Mouse (Mus musculus): ENCODE data around the gene Usp31. TPM values are rescaled to one million over a fixed set of nuclear protein-coding genes. Genes with fewer than 3 reads are reported as not detected.

The Usp31 gene
- polyA plus RNA-seq, 1 experiment from 2014 or later = 2.7 TPM

- no peak overlapping the region for H3K4me3 ChIP-seq
- H3K4me1 ChIP-seq = peaks cover 19% of the 10 kb centered on the region
- DNase-seq (ENCODE audit: extremely low spot score, low spot score) = no peak
- H3K27ac ChIP-seq = no peak overlapping the region
- no peaks in the 10 kb centered on the region for H3K27me3 ChIP-seq (ENCODE audit: poor library complexity, severe bottlenecking)
- peaks cover 18% of the 10 kb centered on the region for H3K36me3 ChIP-seq (replicated peaks)
- H3K9me3 ChIP-seq = no peaks in the 10 kb centered on the region
These were observed 7.8 kb downstream of the Usp31 start for GRCm38 (mm10) chr7:121699218-121699617.

- no peak for DNase-seq (ENCODE audit: extremely low spot score, low spot score)
- H3K27ac ChIP-seq = no peak overlapping the region
- H3K4me1 ChIP-seq = peaks cover 8% of the 10 kb centered on the region; the same call in 1 of the 2 replicates
- 70% methylated on average over 1 of the region's 1 CpGs for WGBS
- no peaks in the 10 kb centered on the region for H3K27me3 ChIP-seq (ENCODE audit: poor library complexity, severe bottlenecking)
- H3K36me3 ChIP-seq (replicated peaks) = 0 out of 2 replicates have a peak, but pooled peaks cover 7% of the 10 kb centered on the region
- no peaks in the 10 kb centered on the region for H3K9me3 ChIP-seq
- H3K4me3 ChIP-seq = no peak overlapping the region
These were observed 9.5 kb downstream of the Usp31 start for GRCm38 (mm10) chr7:121697574-121697973.

- H3K4me1 ChIP-seq = peaks cover 8% of the 10 kb centered on the region; the same call in 1 of the 2 replicates
- H3K9me3 ChIP-seq = no peaks in the 10 kb centered on the region
- 0 out of 2 replicates have a peak, but pooled peaks cover 3% of the 10 kb centered on the region for H3K36me3 ChIP-seq (replicated peaks)
- DNase-seq (ENCODE audit: extremely low spot score, low spot score) = no peak
- H3K4me3 ChIP-seq = no peak overlapping the region
- H3K27ac ChIP-seq = no peak overlapping the region
- H3K27me3 ChIP-seq (ENCODE audit: poor library complexity, severe bottlenecking) = no peaks in the 10 kb centered on the region
These were observed 9.9 kb downstream of the Usp31 start for GRCm38 (mm10) chr7:121697170-121697569.

- WGBS = 89% methylated on average over 2 of the region's 2 CpGs
- H3K9me3 ChIP-seq = no peaks in the 10 kb centered on the region
- DNase-seq (ENCODE audit: extremely low spot score, low spot score) = no peak
- no peaks in the 10 kb centered on the region for H3K4me1 ChIP-seq
- no peaks in the 10 kb centered on the region for H3K36me3 ChIP-seq (replicated peaks)
- H3K27ac ChIP-seq = no peak overlapping the region
- no peaks in the 10 kb centered on the region for H3K27me3 ChIP-seq (ENCODE audit: poor library complexity, severe bottlenecking)
- H3K4me3 ChIP-seq = no peak overlapping the region
These were observed 15.2 kb downstream of the Usp31 start for GRCm38 (mm10) chr7:121691803-121692202.

- Histone ChIP-seq H3K36me3 (replicated peaks) (peaks cover 4% of the 10 kb centered on the region; the same call in 1 of the 2 replicates), H3K9me3 (no peaks in the 10 kb centered on the region), H3K27ac (no peak overlapping the region), H3K4me1 (no peaks in the 10 kb centered on the region), H3K27me3 (ENCODE audit: poor library complexity, severe bottlenecking) (no peaks in the 10 kb centered on the region), H3K4me3 (no peak overlapping the region)
- no peak for DNase-seq (ENCODE audit: extremely low spot score, low spot score)
These were observed 17.7 kb downstream of the Usp31 start for GRCm38 (mm10) chr7:121689338-121689737.

- H3K4me1 ChIP-seq = no peaks in the 10 kb centered on the region
- H3K4me3 ChIP-seq = no peak overlapping the region
- no peaks in the 10 kb centered on the region for H3K27me3 ChIP-seq (ENCODE audit: poor library complexity, severe bottlenecking)
- DNase-seq (ENCODE audit: extremely low spot score, low spot score) = no peak
- H3K9me3 ChIP-seq = no peaks in the 10 kb centered on the region
- H3K36me3 ChIP-seq (replicated peaks) = peaks cover 4% of the 10 kb centered on the region; the same call in 1 of the 2 replicates
- WGBS = 89% methylated on average over 5 of the region's 5 CpGs
- no peak overlapping the region for H3K27ac ChIP-seq
These were observed 21.7 kb downstream of the Usp31 start for GRCm38 (mm10) chr7:121685140-121685984.

- peaks cover 23% of the 10 kb centered on the region for H3K36me3 ChIP-seq (replicated peaks)
- no peak overlapping the region for H3K27ac ChIP-seq
- no peaks in the 10 kb centered on the region for H3K4me1 ChIP-seq
- H3K27me3 ChIP-seq (ENCODE audit: poor library complexity, severe bottlenecking) = no peaks in the 10 kb centered on the region
- no peaks in the 10 kb centered on the region for H3K9me3 ChIP-seq
- no peak overlapping the region for H3K4me3 ChIP-seq
- DNase-seq (ENCODE audit: extremely low spot score, low spot score) = no peak
These were observed 25.9 kb downstream of the Usp31 start for GRCm38 (mm10) chr7:121681191-121681590.

GRCm38 (mm10) chr7:121677105-121677753 is 29.8 kb downstream of the Usp31 start:
- 84% methylated on average over 4 of the region's 4 CpGs for WGBS
- Histone ChIP-seq H3K4me1 (no peaks in the 10 kb centered on the region), H3K9me3 (no peaks in the 10 kb centered on the region), H3K4me3 (no peak overlapping the region), H3K27ac (no peak overlapping the region), H3K36me3 (replicated peaks) (peaks cover 42% of the 10 kb centered on the region), H3K27me3 (ENCODE audit: poor library complexity, severe bottlenecking) (no peaks in the 10 kb centered on the region)
- no peak for DNase-seq (ENCODE audit: extremely low spot score, low spot score)

- no peak for DNase-seq (ENCODE audit: extremely low spot score, low spot score)
- no peaks in the 10 kb centered on the region for H3K4me1 ChIP-seq
- H3K4me3 ChIP-seq = no peak overlapping the region
- peaks cover 91% of the 10 kb centered on the region for H3K36me3 ChIP-seq (replicated peaks)
- 83% methylated on average over 1 of the region's 1 CpGs for WGBS
- no peaks in the 10 kb centered on the region for H3K27me3 ChIP-seq (ENCODE audit: poor library complexity, severe bottlenecking)
- no peak overlapping the region for H3K27ac ChIP-seq
- no peaks in the 10 kb centered on the region for H3K9me3 ChIP-seq
These were observed 46.3 kb downstream of the Usp31 start for GRCm38 (mm10) chr7:121660705-121661104.

- DNase-seq (ENCODE audit: extremely low spot score, low spot score) = no peak
- Histone ChIP-seq H3K27me3 (ENCODE audit: poor library complexity, severe bottlenecking) (no peaks in the 10 kb centered on the region), H3K4me3 (no peak overlapping the region), H3K27ac (no peak overlapping the region), H3K9me3 (no peaks in the 10 kb centered on the region), H3K4me1 (no peaks in the 10 kb centered on the region), H3K36me3 (replicated peaks) (peaks cover 89% of the 10 kb centered on the region)
- 96% methylated on average over 7 of the region's 7 CpGs for WGBS
These were observed 48.2 kb downstream of the Usp31 start for GRCm38 (mm10) chr7:121658866-121659265.

GRCm38 (mm10) chr7:121654675-121655074 is 52.4 kb downstream of the Usp31 start:
- H3K9me3 ChIP-seq = no peaks in the 10 kb centered on the region

GRCm38 (mm10) chr7:121652629-121653028 is 54.4 kb downstream of the Usp31 start:
- no peaks in the 10 kb centered on the region for H3K4me1 ChIP-seq
- no peak overlapping the region for H3K27ac ChIP-seq
- H3K4me3 ChIP-seq = no peak overlapping the region
- H3K9me3 ChIP-seq = no peaks in the 10 kb centered on the region
- peaks cover 82% of the 10 kb centered on the region for H3K36me3 ChIP-seq (replicated peaks)
- DNase-seq (ENCODE audit: extremely low spot score, low spot score) = no peak
- WGBS = 86% methylated on average over 2 of the region's 2 CpGs
- H3K27me3 ChIP-seq (ENCODE audit: poor library complexity, severe bottlenecking) = no peaks in the 10 kb centered on the region

More at GRCm38 (mm10) chr7:121654675-121655074, 52.4 kb downstream of the Usp31 start:
- H3K4me1 ChIP-seq = no peaks in the 10 kb centered on the region
- peaks cover 82% of the 10 kb centered on the region for H3K36me3 ChIP-seq (replicated peaks)
- WGBS = 88% methylated on average over 2 of the region's 2 CpGs
- DNase-seq (ENCODE audit: extremely low spot score, low spot score) = no peak
- H3K27ac ChIP-seq = no peak overlapping the region
- H3K27me3 ChIP-seq (ENCODE audit: poor library complexity, severe bottlenecking) = no peaks in the 10 kb centered on the region
- H3K4me3 ChIP-seq = no peak overlapping the region

GRCm38 (mm10) chr7:121650724-121651123 is 56.3 kb downstream of the Usp31 start:
- Histone ChIP-seq H3K27me3 (ENCODE audit: poor library complexity, severe bottlenecking) (no peaks in the 10 kb centered on the region), H3K9me3 (no peaks in the 10 kb centered on the region), H3K36me3 (replicated peaks) (peaks cover 77% of the 10 kb centered on the region), H3K4me3 (no peak overlapping the region), H3K27ac (no peak overlapping the region), H3K4me1 (no peaks in the 10 kb centered on the region)
- WGBS = 90% methylated on average over 3 of the region's 3 CpGs
- DNase-seq (ENCODE audit: extremely low spot score, low spot score) = no peak
